Mouse (Mus musculus) neural tube, embryonic 11.5 days (tissue): ENCODE data around the gene Gripap1. TPM values are rescaled to one million over a fixed set of nuclear protein-coding genes. Genes with fewer than 3 reads are reported as not detected.

ENCODE experiments used
- ATAC-seq: fragments of 200-750 bp; cut with Nextera tagmentation; 2 replicates; pipeline ENCODE4 v1.8.0; 2017; ENCODE audit warnings: moderate number of reproducible peaks, mild to moderate bottlenecking, moderate TSS enrichment, moderate library complexity; ENCODE audit not compliant: insufficient read depth, low FRiP score, low TSS enrichment
- DNase-seq: peaks from one replicate; pipeline ENCODE4 v3.0.0-alpha.2; 2015; ENCODE audit warnings: low spot score
- H3K27ac ChIP-seq: fragments of 300-500 bp; sonication (generic); 2 replicates; pipeline ENCODE4 v1.5.1; 2014; ENCODE audit warnings: low read depth, mild to moderate bottlenecking, low read length
- H3K27me3 ChIP-seq: fragments of 300-500 bp; sonication (generic); 2 replicates; pipeline ENCODE4 v1.6.1; 2014; ENCODE audit warnings: mild to moderate bottlenecking, low read length, mixed read lengths; ENCODE audit not compliant: control insufficient read depth, insufficient read depth
- H3K36me3 ChIP-seq: fragments of 300-500 bp; sonication (generic); 2 replicates; pipeline ENCODE4 v1.6.1; 2014; ENCODE audit warnings: mild to moderate bottlenecking, low read length, moderate library complexity, mixed read lengths; ENCODE audit not compliant: control insufficient read depth, insufficient read depth
- H3K4me1 ChIP-seq: fragments of 300-500 bp; sonication (generic); 2 replicates; pipeline ENCODE4 v1.6.1; 2014; ENCODE audit warnings: low read length, mixed read lengths; ENCODE audit not compliant: control insufficient read depth, insufficient read depth
- H3K4me2 ChIP-seq: fragments of 300-500 bp; sonication (generic); 2 replicates; pipeline ENCODE4 v1.6.1; 2014; ENCODE audit warnings: low read depth, mild to moderate bottlenecking, moderate library complexity
- H3K4me3 ChIP-seq: fragments of 300-500 bp; sonication (generic); 2 replicates; pipeline ENCODE4 v1.5.1; 2014; ENCODE audit warnings: low read depth, low read length
- H3K9ac ChIP-seq: fragments of 300-500 bp; sonication (generic); 2 replicates; pipeline ENCODE4 v1.6.1; 2014; ENCODE audit warnings: mild to moderate bottlenecking, low read length
- H3K9me3 ChIP-seq: fragments of 300-500 bp; sonication (generic); 2 replicates; pipeline ENCODE4 v1.6.1; 2016; ENCODE audit warnings: low read length; ENCODE audit not compliant: control insufficient read depth
- WGBS: fragments of 180-500 bp; shearing (Covaris S2); extraction: QIAGEN DNeasy Blood & Tissue Kit; methylation state at CpG from one replicate; pipeline ENCODE4 v1.1.7; 2014; 5-methylcytosine and 5-hydroxymethylcytosine counted together
- polyA plus RNA-seq: library from polyadenylated mRNA; unstranded; fragments of >200 nt; fragmentation: Nextera tagmentation; extraction: Ambion mirVana; gene quantifications from 2 replicates; pipeline ENCODE4 v1.2.1, GENCODE M21; 2014

Gripap1 gene
- polyA plus RNA-seq, 1 experiment from 2014 or later = 57.0 TPM

GRCm38 (mm10) chrX:7762137-7762920, 27.2 kb upstream of the Gripap1 start, which contains the start of gene Tfe3:
TSS of gene Tfe3 (plus strand) at chrX:7762560.
- H3K27ac ChIP-seq = no peak within 1 kb of the TSS
- H3K9me3 ChIP-seq = no peaks in the 10 kb centered on the region
- H3K4me2 ChIP-seq = peak within 1 kb of the TSS; percentile 65
- H3K4me3 ChIP-seq = peak within 1 kb of the TSS; percentile 63
- no peaks in the 10 kb centered on the region; the same call in 1 of the 2 replicates for H3K4me1 ChIP-seq
- H3K36me3 ChIP-seq = no peaks in the 10 kb centered on the region
- 16% methylated on average over 36 of the region's 38 CpGs for WGBS
- ATAC-seq (peak; percentile 94), DNase-seq (peak; percentile 91)
- H3K9ac ChIP-seq = peak within 1 kb of the TSS; percentile 47
- no peaks in the 10 kb centered on the region for H3K27me3 ChIP-seq

- Histone ChIP-seq H3K4me1 (no peaks in the 10 kb centered on the region; the same call in 1 of the 2 replicates), H3K9ac (peak overlapping the region; percentile 47), H3K4me3 (peak overlapping the region; percentile 63), H3K9me3 (no peaks in the 10 kb centered on the region), H3K4me2 (peak overlapping the region; percentile 65), H3K36me3 (no peaks in the 10 kb centered on the region), H3K27ac (no peak overlapping the region), H3K27me3 (no peaks in the 10 kb centered on the region)
- ATAC-seq = peak; percentile 22; the same call in 1 of the 2 replicates
- 28% methylated on average over 20 of the region's 21 CpGs for WGBS
- DNase-seq = no peak
Measured at GRCm38 (mm10) chrX:7762921-7763197, 26.7 kb upstream of the Gripap1 start.

GRCm38 (mm10) chrX:7763631-7764393, 25.8 kb upstream of the Gripap1 start:
- Histone ChIP-seq H3K4me1 (no peaks in the 10 kb centered on the region; the same call in 1 of the 2 replicates), H3K27ac (no peak overlapping the region), H3K4me2 (peak overlapping the region; percentile 65), H3K9me3 (no peaks in the 10 kb centered on the region), H3K4me3 (peak overlapping the region; percentile 63), H3K27me3 (no peaks in the 10 kb centered on the region), H3K9ac (peak overlapping the region; percentile 41), H3K36me3 (no peaks in the 10 kb centered on the region)
- DNase-seq = peak; percentile 24
- 18% methylated on average over 22 of the region's 22 CpGs for WGBS
- no peak for ATAC-seq

- ATAC-seq (no peak), DNase-seq (no peak)
- peak overlapping the region; percentile 63 for H3K4me3 ChIP-seq
- no peaks in the 10 kb centered on the region for H3K27me3 ChIP-seq
- no peaks in the 10 kb centered on the region for H3K9me3 ChIP-seq
- WGBS = 18% methylated on average over 9 of the region's 9 CpGs
- peak overlapping the region; percentile 65 for H3K4me2 ChIP-seq
- H3K4me1 ChIP-seq = no peaks in the 10 kb centered on the region; the same call in 1 of the 2 replicates
- 0 out of 2 replicates have a peak, but pooled peaks cover 3% of the 10 kb centered on the region for H3K36me3 ChIP-seq
- H3K9ac ChIP-seq = no peak overlapping the region
- no peak overlapping the region for H3K27ac ChIP-seq
Measured at GRCm38 (mm10) chrX:7764657-7765280, 24.8 kb upstream of the Gripap1 start.

- H3K36me3 ChIP-seq = 0 out of 2 replicates have a peak, but pooled peaks cover 3% of the 10 kb centered on the region
- H3K9me3 ChIP-seq = no peaks in the 10 kb centered on the region
- no peaks in the 10 kb centered on the region; the same call in 1 of the 2 replicates for H3K4me1 ChIP-seq
- H3K9ac ChIP-seq = no peak overlapping the region
- DNase-seq = no peak
- peak overlapping the region; percentile 63; the same call in 1 of the 2 replicates for H3K4me3 ChIP-seq
- H3K27me3 ChIP-seq = no peaks in the 10 kb centered on the region
- no peak overlapping the region for H3K27ac ChIP-seq
- H3K4me2 ChIP-seq = peak overlapping the region; percentile 65
- no peak for ATAC-seq
- 24% methylated on average over 11 of the region's 13 CpGs for WGBS
Measured at GRCm38 (mm10) chrX:7765281-7765670, 24.3 kb upstream of the Gripap1 start.

GRCm38 (mm10) chrX:7765764-7766163, 23.8 kb upstream of the Gripap1 start:
- 0 out of 2 replicates have a peak, but pooled peaks cover 3% of the 10 kb centered on the region for H3K36me3 ChIP-seq
- no peaks in the 10 kb centered on the region; the same call in 1 of the 2 replicates for H3K4me1 ChIP-seq
- H3K4me3 ChIP-seq = 0 out of 2 replicates have a peak overlapping the region, but pooled peaks have one; percentile 63
- no peak overlapping the region for H3K27ac ChIP-seq
- peak overlapping the region; percentile 65 for H3K4me2 ChIP-seq
- H3K27me3 ChIP-seq = no peaks in the 10 kb centered on the region
- 20% methylated on average over 11 of the region's 11 CpGs for WGBS
- no peak for ATAC-seq
- no peak overlapping the region for H3K9ac ChIP-seq
- no peaks in the 10 kb centered on the region for H3K9me3 ChIP-seq
- DNase-seq = peak; percentile 23

GRCm38 (mm10) chrX:7769302-7770017, 20.1 kb upstream of the Gripap1 start:
- no peak for DNase-seq

GRCm38 (mm10) chrX:7772766-7773165, 16.8 kb upstream of the Gripap1 start:
- DNase-seq = no peak
- no peak overlapping the region for H3K27ac ChIP-seq
- no peaks in the 10 kb centered on the region for H3K9me3 ChIP-seq
- no peak overlapping the region for H3K9ac ChIP-seq
- H3K4me3 ChIP-seq = no peak overlapping the region
- 58% methylated on average over 2 of the region's 2 CpGs for WGBS
- H3K4me1 ChIP-seq = no peaks in the 10 kb centered on the region
- no peak for ATAC-seq
- H3K36me3 ChIP-seq = 0 out of 2 replicates have a peak, but pooled peaks cover 3% of the 10 kb centered on the region
- H3K4me2 ChIP-seq = no peak overlapping the region
- H3K27me3 ChIP-seq = no peaks in the 10 kb centered on the region

More at GRCm38 (mm10) chrX:7769302-7770017, 20.1 kb upstream of the Gripap1 start:
- no peak overlapping the region for H3K4me2 ChIP-seq
- H3K4me1 ChIP-seq = no peaks in the 10 kb centered on the region
- 89% methylated on average over 7 of the region's 7 CpGs for WGBS
- H3K9ac ChIP-seq = no peak overlapping the region
- no peak overlapping the region for H3K4me3 ChIP-seq
- no peak for ATAC-seq
- no peaks in the 10 kb centered on the region for H3K27me3 ChIP-seq
- H3K9me3 ChIP-seq = no peaks in the 10 kb centered on the region
- 0 out of 2 replicates have a peak, but pooled peaks cover 3% of the 10 kb centered on the region for H3K36me3 ChIP-seq
- no peak overlapping the region for H3K27ac ChIP-seq
